Mouse (Mus musculus) liver, adult 2 months (tissue): ENCODE data around the gene Clec2i.

Experiments
- CTCF ChIP-seq: fragments of 200-500 bp; IDR thresholded peaks from 2 replicates; pipeline ENCODE4 v1.5.1; 2011; ENCODE audit warnings: low read depth, low read length, control low read depth
- POLR2A ChIP-seq: fragments of 200-500 bp; IDR thresholded peaks from 2 replicates; pipeline ENCODE4 v1.6.1; 2011; ENCODE audit warnings: low read length, control low read depth; ENCODE audit not compliant: insufficient read depth; ENCODE audit errors: extremely low read depth

- TF ChIP-seq CTCF = no peak
- TF ChIP-seq POLR2A = no peak
Observed at GRCm38 (mm10) chr6:128933050-128933449, 45.7 kb downstream of the Clec2i start.
